Mouse (Mus musculus): ENCODE results near the gene Epb41l4b.

Epb41l4b gene

DNA sequence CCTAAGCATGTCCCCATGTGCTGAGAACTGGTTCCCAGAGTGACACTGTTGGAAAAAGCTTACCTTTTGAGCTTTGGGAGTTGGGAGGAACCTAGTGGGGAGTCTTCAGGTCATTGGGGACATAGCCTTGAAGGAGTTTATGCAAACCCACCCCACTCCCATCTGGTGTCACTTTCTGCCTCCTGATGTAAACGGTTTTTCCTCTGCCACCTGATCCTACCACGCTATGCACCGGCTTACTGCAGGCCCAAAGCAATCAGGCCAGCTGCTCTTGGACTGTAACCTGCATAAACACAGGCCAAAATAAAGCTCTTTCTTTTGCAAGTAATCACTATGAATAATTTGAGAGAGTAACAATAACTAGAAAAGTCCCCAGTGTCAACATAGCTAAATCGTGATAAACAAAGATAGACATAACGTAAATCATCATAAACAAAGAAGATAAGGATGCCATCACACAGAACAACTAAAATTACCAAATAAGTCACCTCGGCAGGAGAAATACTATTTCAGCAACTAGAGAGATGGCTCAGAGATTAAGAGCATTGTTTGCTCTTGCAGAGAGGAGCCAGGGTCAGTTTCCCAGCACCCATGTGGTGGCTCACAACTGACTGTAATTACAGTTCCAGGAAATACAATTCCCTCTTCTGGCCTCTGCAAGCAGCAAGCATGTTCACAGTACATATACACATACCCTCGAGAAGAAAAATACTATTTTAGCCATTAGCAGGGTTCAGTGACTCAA lies 29.6 kb downstream of the Epb41l4b start:
- no peak for DNase-seq

DNA sequence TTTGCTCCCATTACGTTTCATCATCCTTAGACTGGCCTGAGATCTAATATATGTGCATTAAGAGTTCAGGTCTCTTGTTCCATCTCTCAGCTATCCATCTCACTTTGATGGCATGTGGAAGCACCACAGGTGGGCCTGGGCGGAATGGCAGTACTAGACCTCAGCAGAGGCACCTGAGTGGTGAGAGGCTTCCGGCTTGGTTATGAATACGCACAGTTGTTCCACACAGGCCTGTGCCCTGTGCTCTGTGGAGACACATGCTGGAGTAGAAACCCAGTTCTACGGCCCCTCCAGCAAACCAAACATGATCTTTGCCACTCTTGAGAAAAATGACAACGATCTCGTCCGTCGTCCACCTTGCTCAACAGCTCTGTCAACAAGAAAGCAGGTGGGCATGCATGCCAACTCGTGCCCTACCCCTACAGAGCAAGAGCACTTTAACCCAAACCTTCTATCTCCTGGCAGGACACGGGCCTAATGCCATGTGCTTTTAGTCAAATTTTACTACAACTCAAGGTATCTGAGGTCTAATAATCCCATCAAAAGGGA lies 31.2 kb downstream of the Epb41l4b start:
- DNase-seq, result no peak

- no peak for DNase-seq
These were observed 31.8 kb downstream of the Epb41l4b start for GRCm38 (mm10) chr4:57111411-57111810.

GRCm38 (mm10) chr4:57109543-57109942 lies 33.7 kb downstream of the Epb41l4b start:
- DNase-seq, result no peak

DNA sequence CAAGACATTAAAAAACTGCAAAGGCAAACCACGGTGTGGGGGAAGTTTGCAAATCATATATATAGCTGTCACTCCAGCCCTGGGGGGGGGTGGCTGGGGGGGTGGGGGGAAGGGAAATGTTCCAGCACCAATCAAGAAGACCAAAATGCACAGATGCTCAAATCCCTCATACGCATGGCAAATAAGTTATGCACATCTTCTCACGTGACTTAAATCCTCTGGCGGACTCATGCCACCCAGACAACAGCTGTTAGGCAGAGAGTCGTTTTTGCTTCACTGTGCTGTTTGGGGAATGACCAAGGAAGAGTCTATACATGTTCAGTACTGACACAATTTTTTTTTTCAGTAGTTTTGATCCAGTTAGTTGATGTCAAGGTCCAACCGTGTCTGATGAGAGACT lies 37.9 kb downstream of the Epb41l4b start:
- no peak for DNase-seq

DNA sequence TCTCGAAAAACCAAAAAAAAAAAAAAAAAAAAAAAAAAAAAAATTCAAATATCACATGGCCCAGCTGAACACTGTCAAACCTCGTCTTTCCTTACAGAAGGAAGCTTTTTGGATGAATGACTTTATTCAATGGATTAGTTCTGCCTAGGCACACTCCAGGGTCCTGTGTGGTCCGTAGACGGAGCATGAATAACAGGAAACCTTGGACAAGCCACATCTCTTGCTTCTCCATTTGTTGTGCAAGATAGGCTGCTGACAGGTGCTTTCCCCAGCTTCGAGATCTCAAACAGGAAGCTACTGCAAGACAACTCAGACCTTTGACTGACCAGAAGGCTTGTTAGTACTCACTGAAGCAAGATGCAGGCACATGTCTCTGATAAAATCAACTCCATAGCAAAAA lies 39.4 kb downstream of the Epb41l4b start:
- DNase-seq, result no peak

DNA sequence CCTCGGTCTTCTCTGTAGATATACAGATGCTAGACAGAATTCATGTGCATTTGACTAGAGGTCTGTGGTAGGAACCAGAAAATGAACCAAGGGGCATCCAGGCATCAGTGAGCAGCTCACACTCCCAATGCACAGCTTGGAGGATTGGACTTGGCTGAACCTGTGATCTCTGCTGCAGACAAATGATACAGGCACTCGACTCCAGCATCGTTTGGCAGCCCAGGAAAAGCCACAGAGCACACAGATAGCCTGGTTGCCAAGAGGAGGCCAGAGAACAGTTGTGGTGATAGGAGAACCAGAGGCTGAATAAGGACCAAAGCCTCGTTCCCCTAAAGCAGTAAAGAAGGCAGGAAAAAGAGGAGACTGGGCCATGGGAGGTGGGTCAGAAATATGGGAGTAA lies 42.1 kb downstream of the Epb41l4b start:
- no peak for DNase-seq

GRCm38 (mm10) chr4:57097411-57097810 lies 45.8 kb downstream of the Epb41l4b start:
- DNase-seq, result no peak

GRCm38 (mm10) chr4:57095569-57095968 lies 47.7 kb downstream of the Epb41l4b start:
- DNase-seq, result no peak

GRCm38 (mm10) chr4:57091363-57091762 lies 51.9 kb downstream of the Epb41l4b start:
- DNase-seq, result peak; percentile 47 to 52

DNA sequence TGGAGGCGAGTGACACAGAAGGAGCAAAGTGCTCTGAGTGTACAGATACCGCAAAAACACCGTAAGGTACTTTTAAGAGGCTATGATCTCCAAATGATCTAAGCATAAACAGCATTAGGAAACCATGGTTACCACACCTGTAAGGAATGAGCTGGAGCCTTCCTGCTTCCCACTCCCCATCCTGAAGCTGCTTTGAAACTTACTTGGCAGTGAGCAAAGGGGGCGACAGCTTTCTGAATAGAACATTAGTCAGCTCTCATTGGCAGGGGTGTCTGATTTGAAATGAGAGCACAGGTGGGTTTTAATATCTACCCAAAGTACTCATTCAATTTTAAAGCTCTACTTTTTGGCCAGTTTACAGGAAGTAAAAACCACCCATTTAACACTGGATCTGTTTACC lies 54.9 kb downstream of the Epb41l4b start:
- no peak for DNase-seq

DNA sequence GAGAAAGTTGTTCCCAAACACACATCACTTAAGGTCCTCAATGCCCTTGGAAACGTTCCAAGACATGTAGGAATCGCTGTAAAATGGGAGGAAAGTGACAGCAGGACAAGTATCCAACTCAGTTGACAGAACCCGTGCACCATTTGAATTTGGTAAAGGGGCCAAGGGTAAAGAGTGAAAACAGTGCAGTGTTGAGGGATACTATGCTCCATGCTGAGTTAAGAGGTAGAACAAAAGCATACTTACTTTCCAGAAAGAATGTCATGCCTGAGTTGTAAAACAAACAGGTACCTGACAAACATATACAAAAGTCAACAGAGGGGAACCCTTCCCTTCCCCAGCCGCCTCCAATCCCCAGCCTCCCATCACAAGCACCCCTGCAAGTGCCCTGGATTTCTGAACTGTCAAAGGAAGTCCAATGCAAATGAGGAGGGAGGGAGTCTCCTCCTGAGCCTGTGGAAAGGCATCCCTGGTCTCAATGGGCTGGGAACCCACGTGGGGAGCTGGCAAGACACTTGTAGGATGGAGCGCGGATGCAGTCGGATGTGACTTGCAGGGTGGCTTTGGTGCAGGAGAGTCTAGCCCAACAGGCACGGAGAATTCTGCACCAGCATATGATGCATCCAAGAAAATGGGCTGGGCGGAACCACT lies 57.4 kb downstream of the Epb41l4b start:
- DNase-seq, result no peak

- DNase-seq, result no peak
These were observed 59.6 kb downstream of the Epb41l4b start for GRCm38 (mm10) chr4:57083653-57084052.

GRCm38 (mm10) chr4:57082775-57083428 lies 60.3 kb downstream of the Epb41l4b start:
- DNase-seq, result no peak

DNA sequence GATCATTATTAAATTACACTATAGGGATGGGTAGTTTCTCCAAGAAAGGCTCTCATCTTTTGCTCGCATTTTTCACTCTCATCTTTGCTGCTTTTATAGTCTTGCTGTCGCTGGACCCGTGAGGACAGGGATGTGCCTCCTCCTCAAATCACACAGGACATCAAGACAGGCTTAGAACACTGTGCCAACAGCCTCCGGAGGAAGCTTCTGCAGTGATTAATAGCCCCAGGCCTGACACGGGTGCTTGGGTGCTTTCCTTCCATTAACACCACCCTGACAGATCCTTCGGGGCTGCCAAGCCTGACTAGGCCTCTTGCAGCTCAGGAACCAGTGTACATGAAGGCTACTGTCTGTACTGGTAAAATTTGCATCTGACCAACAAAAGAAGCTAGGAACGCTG lies 61.8 kb downstream of the Epb41l4b start:
- no peak for DNase-seq

- DNase-seq, result no peak
These were observed 69.4 kb downstream of the Epb41l4b start for GRCm38 (mm10) chr4:57073843-57074242.

- DNase-seq, result no peak
These were observed 70.1 kb downstream of the Epb41l4b start for GRCm38 (mm10) chr4:57073174-57073573.

DNA sequence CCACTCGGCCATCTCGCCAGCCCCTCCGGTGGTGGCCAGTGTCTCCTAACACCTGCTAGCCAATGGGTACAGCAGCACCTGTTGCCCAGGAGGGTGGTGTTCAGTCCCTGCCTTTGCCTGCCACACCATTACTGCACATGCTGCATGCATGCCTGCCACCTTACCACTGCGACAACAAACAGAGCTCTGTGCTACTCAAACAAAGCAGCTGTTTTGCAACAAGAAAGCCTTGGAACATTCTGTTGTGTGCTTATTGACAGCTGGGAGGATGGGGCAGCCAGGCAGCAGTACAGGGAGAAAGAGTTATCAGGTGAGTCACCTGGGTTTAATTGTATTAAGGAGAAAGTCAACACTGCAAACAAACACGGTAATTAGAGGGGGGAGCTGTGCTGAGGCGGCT lies 72.6 kb downstream of the Epb41l4b start:
- no peak for DNase-seq

DNA sequence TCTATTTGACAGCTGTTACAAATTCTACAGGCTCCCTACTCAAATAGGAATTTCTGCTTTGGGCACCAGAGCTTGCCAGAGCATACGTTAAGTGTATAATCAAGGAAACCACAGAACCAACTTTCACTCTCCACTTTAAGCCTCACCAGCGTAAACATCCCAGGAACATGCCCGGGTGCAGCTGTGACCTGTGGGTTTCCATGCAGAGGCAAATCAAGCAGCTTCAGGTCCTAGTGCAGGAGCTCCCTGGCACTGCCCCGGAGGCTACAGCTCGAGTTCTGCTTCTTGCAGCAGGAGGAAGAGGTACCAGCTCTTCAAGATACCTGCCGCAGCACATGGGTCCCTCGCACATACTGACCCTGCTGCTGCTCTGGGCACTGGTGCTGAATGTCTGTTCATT lies 74.8 kb downstream of the Epb41l4b start:
- DNase-seq, result no peak

GRCm38 (mm10) chr4:57067801-57068200 lies 75.4 kb downstream of the Epb41l4b start:
- no peak for DNase-seq

DNA sequence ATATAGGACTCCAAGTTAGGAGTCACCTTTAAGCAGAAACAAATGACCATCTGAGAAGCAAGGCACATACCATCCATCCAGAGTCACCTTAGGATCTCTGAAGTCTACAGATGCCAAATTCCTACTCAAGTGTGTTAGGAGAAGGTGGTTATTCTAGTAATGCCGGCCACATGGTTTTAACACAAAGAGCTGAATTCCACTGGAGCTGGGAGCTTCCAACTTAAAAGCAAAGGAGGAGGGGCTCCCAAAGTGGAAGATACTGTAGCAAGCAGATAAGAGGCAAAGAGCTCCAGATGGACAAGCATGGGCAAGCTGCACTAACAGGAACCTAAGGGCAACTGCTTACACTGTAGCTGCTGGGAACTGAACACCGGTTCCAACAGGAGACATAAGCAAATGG lies 76.3 kb downstream of the Epb41l4b start:
- DNase-seq, result no peak

- peak; percentile 51 to 76 for DNase-seq
These were observed 78.0 kb downstream of the Epb41l4b start for GRCm38 (mm10) chr4:57065273-57065672.

- no peak for DNase-seq
These were observed 78.4 kb downstream of the Epb41l4b start for GRCm38 (mm10) chr4:57064830-57065229.

DNA sequence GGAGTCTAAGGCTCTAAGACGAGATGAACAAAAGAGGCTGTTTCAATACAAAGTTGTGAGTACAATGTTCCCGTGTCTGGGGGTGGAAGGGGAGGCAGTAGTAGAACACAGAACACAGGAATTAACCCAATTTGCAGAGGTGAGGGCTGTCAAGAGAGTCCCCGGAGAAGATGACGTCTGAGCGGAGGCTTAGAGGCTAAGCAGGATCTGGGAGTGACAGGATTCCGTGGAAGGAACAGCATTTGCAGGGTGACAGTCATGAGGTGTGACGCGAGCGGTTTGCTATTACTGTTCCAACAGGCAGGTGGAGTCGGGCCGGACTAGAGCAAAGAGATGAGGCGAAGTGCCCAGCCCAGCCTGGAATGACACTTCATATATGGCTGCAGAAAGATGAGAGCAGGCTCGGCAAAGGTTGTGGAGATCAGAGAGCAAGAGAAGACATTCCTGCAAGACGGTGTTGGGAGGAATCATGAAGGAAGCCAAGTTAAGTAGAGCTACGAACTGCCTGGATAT lies 82.9 kb downstream of the Epb41l4b start:
- no peak for DNase-seq
